Mouse (Mus musculus) lung, embryonic 16.5 days (tissue): ENCODE measurements at regions not wholly inside any gene's neighbourhood (a gene's known extent, or its start where the extent isn't known, plus 50 kb on each side); places are given as distances from the start of the nearest gene placed in this dataset.

Experiments
- ATAC-seq: fragments of 200-750 bp; cut with Nextera tagmentation; 2 replicates; pipeline ENCODE4 v1.8.0; 2017; ENCODE audit warnings: low read depth, mild to moderate bottlenecking, moderate library complexity
- H3K27ac ChIP-seq: fragments of 300-500 bp; sonication (generic); 2 replicates; pipeline ENCODE4 v1.5.1; 2014; ENCODE audit warnings: mild to moderate bottlenecking, control low read depth, low read length
- H3K27me3 ChIP-seq: fragments of 300-500 bp; sonication (generic); 2 replicates; pipeline ENCODE4 v1.6.1; 2014; ENCODE audit warnings: low read depth, low read length, mixed read lengths; ENCODE audit not compliant: control insufficient read depth, insufficient read depth
- H3K36me3 ChIP-seq: fragments of 300-500 bp; sonication (generic); 2 replicates; pipeline ENCODE4 v1.6.1; 2014; ENCODE audit warnings: low read length; ENCODE audit not compliant: control insufficient read depth, insufficient read depth
- H3K4me1 ChIP-seq: fragments of 300-500 bp; sonication (generic); replicated peaks from 2 replicates; pipeline ENCODE4 v1.6.1; 2014; ENCODE audit warnings: low read length, mixed read lengths; ENCODE audit not compliant: control insufficient read depth, insufficient read depth
- H3K4me2 ChIP-seq: fragments of 300-500 bp; sonication (generic); 2 replicates; pipeline ENCODE4 v1.6.1; 2014; ENCODE audit warnings: low read depth, low read length, control low read depth
- H3K4me3 ChIP-seq: fragments of 300-500 bp; sonication (generic); 2 replicates; pipeline ENCODE4 v1.5.1; 2014; ENCODE audit warnings: mild to moderate bottlenecking, low read length, control low read depth
- H3K9ac ChIP-seq: fragments of 300-500 bp; sonication (generic); 2 replicates; pipeline ENCODE4 v1.6.1; 2014; ENCODE audit warnings: low read length, control low read depth
- H3K9me3 ChIP-seq: fragments of 300-500 bp; sonication (generic); 2 replicates; pipeline ENCODE4 v1.6.1; 2016; ENCODE audit warnings: low read length; ENCODE audit not compliant: control insufficient read depth
- WGBS: fragments of 180-500 bp; shearing (Covaris S2); extraction: QIAGEN DNeasy Blood & Tissue Kit; methylation state at CpG from one replicate; pipeline ENCODE4 v1.1.7; 2014; 5-methylcytosine and 5-hydroxymethylcytosine counted together

DNA sequence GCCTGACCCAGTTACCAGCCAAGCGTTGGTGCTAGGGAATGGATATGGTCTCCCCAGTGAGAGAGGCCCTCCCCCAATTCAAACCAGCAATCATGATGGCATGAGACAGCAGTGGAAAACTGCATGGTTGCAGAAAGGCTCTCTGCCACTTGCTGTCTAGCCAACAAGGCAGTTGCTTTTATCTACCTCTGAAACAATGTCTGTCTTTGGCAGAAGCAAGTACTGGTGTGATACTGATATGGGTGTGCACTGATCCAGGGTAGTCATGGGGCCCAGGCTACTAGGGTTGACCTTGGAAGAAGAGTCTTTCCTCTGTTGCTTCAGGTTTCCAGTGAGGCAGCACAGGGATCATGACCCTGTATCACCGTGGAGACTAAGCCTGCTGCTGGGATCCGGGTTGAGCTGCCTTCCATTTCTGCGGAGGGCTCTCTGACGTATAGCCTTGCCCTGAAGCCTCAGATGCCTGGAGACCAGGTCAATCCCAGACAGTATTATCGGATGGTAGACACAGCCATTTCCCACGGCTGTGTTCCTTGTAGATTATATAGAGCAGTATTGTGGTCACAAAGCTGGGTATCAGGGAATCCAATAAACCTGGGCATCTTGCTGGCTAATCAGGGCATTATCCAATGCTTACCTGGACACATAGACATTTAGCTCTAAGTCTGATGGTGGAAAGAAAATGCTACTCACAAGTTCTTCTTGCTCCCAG, 101.5 kb upstream of the Klf13 start:
- Histone ChIP-seq H3K4me3 (no peak overlapping the region), H3K4me1 (no peaks in the 10 kb centered on the region), H3K27ac (no peak overlapping the region), H3K27me3 (no peaks in the 10 kb centered on the region), H3K4me2 (no peak overlapping the region), H3K36me3 (no peaks in the 10 kb centered on the region), H3K9ac (no peak overlapping the region), H3K9me3 (no peaks in the 10 kb centered on the region)
- 81% methylated on average over 7 of the region's 7 CpGs for WGBS
- ATAC-seq: no peak

GRCm38 (mm10) chr7:64037701-64038231, 99.1 kb upstream of the Klf13 start:
- no peak for ATAC-seq
- H3K36me3 ChIP-seq: no peaks in the 10 kb centered on the region

DNA sequence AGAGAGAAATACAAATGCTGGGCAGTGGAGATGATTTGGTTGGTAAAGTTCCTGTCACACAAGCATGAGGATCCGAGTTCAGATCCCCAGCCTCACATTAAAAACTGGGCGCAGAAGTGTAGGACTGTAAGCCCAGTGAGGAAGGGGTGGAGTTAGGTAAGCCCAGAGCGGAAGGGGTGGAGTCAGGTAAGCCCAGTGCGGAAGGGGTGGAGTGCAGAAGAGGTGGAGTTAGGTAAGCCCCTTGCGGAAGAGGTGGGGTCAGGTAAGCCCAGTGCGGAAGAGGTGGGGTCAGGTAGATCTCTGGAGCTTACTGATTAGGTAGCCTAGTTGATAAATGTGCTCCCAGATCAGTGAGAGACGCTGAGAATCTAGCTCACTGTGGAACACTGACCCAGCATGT, 97.4 kb upstream of the Klf13 start:
- no peak overlapping the region for H3K27ac ChIP-seq
- H3K9me3 ChIP-seq: no peaks in the 10 kb centered on the region
- H3K4me1 ChIP-seq: no peaks in the 10 kb centered on the region
- ATAC-seq: no peak
- 85% methylated on average over 7 of the region's 7 CpGs for WGBS
- no peaks in the 10 kb centered on the region for H3K27me3 ChIP-seq
- H3K4me3 ChIP-seq: no peak overlapping the region
- H3K9ac ChIP-seq: no peak overlapping the region
- no peak overlapping the region for H3K4me2 ChIP-seq
- H3K36me3 ChIP-seq: no peaks in the 10 kb centered on the region

More at GRCm38 (mm10) chr7:64037701-64038231, 99.1 kb upstream of the Klf13 start:
- 74% methylated on average over 8 of the region's 8 CpGs for WGBS
- Histone ChIP-seq H3K27me3 (no peaks in the 10 kb centered on the region), H3K27ac (no peak overlapping the region), H3K9me3 (no peaks in the 10 kb centered on the region), H3K4me2 (no peak overlapping the region), H3K4me1 (no peaks in the 10 kb centered on the region), H3K9ac (no peak overlapping the region), H3K4me3 (no peak overlapping the region)

DNA sequence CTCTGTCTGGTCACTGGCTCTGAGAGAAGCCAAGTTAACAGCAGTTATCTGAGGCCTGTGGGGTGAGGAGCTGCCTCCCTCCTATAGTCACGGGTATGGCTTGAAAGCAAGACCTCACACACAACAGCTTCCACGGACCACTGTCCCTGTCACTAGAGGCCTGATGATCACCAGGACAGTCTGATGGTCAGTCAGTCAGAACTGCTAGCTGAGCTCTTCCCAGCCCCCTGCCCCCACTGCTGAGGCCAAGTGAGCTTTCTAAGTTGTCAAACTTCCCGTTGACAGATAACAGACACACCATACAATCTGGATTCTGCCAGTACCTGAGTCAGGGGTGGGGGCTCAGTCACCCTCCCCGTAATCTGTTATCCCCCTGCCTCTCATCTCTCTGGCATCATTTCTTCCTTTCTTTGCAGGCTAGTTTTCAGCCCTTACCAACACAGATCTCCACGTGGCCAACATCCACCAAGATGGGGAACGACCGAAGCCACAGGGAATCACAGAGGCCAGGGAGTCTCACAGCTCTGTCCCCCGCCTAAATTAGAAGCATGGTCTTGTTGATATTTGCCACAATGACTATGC, 96.4 kb upstream of the Klf13 start:
- Histone ChIP-seq H3K4me3 (no peak overlapping the region), H3K9me3 (no peaks in the 10 kb centered on the region), H3K36me3 (no peaks in the 10 kb centered on the region), H3K27ac (no peak overlapping the region), H3K4me1 (no peaks in the 10 kb centered on the region), H3K4me2 (no peak overlapping the region), H3K9ac (no peak overlapping the region), H3K27me3 (no peaks in the 10 kb centered on the region)
- ATAC-seq: no peak
- WGBS: 56% methylated on average over 8 of the region's 8 CpGs

- Histone ChIP-seq H3K27ac (no peak overlapping the region), H3K9me3 (no peaks in the 10 kb centered on the region), H3K27me3 (no peaks in the 10 kb centered on the region), H3K4me1 (no peaks in the 10 kb centered on the region), H3K4me2 (no peak overlapping the region), H3K4me3 (no peak overlapping the region), H3K36me3 (no peaks in the 10 kb centered on the region), H3K9ac (no peak overlapping the region)
- WGBS: 63% methylated on average over 1 of the region's 1 CpGs
- no peak for ATAC-seq
These were observed 95.8 kb upstream of the Klf13 start for GRCm38 (mm10) chr7:64034493-64034892.

DNA sequence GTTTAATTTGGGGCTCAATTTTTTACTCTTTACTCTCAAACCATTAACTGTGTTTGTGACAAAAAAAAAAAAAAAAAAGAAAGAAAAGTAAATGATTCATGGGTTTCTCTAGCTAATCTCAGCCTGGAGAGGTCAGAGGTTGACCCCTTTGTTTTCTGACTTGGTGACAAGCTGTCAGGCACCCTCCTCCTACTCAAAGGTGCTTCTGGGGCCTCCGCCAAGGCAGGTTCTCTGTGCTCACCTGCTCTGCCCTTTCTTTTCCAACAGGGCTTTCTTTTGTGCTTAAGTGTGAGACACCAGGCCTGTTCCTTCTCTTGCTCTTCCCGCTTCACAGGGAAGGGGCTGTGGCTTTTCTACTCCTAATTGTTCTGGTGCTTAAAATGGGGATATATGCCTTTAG, 94.7 kb upstream of the Klf13 start:
- 54% methylated on average over 2 of the region's 2 CpGs for WGBS
- Histone ChIP-seq H3K9ac (no peak overlapping the region), H3K9me3 (no peaks in the 10 kb centered on the region), H3K27ac (no peak overlapping the region), H3K4me3 (no peak overlapping the region), H3K4me1 (no peaks in the 10 kb centered on the region), H3K27me3 (no peaks in the 10 kb centered on the region), H3K36me3 (no peaks in the 10 kb centered on the region), H3K4me2 (no peak overlapping the region)
- no peak for ATAC-seq

- Histone ChIP-seq H3K9ac (no peak overlapping the region), H3K27me3 (no peaks in the 10 kb centered on the region), H3K4me2 (no peak overlapping the region), H3K36me3 (no peaks in the 10 kb centered on the region), H3K27ac (no peak overlapping the region), H3K9me3 (no peaks in the 10 kb centered on the region), H3K4me3 (no peak overlapping the region), H3K4me1 (no peaks in the 10 kb centered on the region)
- ATAC-seq: no peak
- WGBS: 48% methylated on average over 9 of the region's 9 CpGs
These were observed 94.2 kb upstream of the Klf13 start for GRCm38 (mm10) chr7:64032921-64033354.

GRCm38 (mm10) chr7:64030650-64031049, 91.9 kb upstream of the Klf13 start:
- Histone ChIP-seq H3K27ac (no peak overlapping the region), H3K9me3 (no peaks in the 10 kb centered on the region), H3K9ac (no peak overlapping the region), H3K4me3 (no peak overlapping the region), H3K4me2 (no peak overlapping the region), H3K4me1 (no peaks in the 10 kb centered on the region), H3K27me3 (no peaks in the 10 kb centered on the region), H3K36me3 (no peaks in the 10 kb centered on the region)
- no peak for ATAC-seq
- WGBS: 95% methylated on average over 2 of the region's 2 CpGs

DNA sequence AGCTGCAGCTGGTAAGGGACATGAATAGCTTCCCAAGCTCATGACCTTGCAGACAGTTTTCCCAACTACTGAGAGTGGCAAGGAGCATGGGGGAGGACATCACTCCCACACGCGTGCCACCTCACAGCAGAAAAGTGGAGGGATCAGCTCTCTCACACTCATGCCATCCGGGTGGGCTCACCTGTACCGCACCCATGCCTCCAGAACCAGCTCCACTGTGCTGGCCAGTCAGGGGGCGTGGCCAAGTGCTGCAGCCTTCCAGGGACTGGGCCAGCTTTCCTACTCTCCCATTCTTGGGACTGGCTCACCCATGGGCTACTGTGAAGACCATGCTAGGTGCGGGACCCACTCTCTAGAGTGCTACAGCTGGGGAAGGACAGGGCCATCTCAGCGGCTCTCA, 88.4 kb upstream of the Klf13 start:
- 81% methylated on average over 7 of the region's 7 CpGs for WGBS
- H3K36me3 ChIP-seq: no peaks in the 10 kb centered on the region
- H3K9ac ChIP-seq: no peak overlapping the region
- no peaks in the 10 kb centered on the region for H3K27me3 ChIP-seq
- no peak overlapping the region for H3K4me3 ChIP-seq
- ATAC-seq: no peak
- no peak overlapping the region for H3K4me2 ChIP-seq
- no peaks in the 10 kb centered on the region for H3K9me3 ChIP-seq
- H3K4me1 ChIP-seq: no peaks in the 10 kb centered on the region
- H3K27ac ChIP-seq: no peak overlapping the region
